Mouse (Mus musculus) forebrain, embryonic 15.5 days (tissue): Measurements from ENCODE around the gene Pon1. TPM values are rescaled to one million over a fixed set of nuclear protein-coding genes. Genes with fewer than 3 reads are reported as not detected.
"Not testable (repeated sequence)": the region's sequence is repeated elsewhere in the genome, so short reads cannot be mapped to it uniquely, and the experiment has no call there.

ENCODE experiments used
- ATAC-seq: fragments of 200-750 bp; cut with Nextera tagmentation; replicated peaks from 2 replicates; pipeline ENCODE4 v1.8.0; 2017; ENCODE audit warnings: mild to moderate bottlenecking, moderate TSS enrichment, moderate library complexity
- H3K27ac ChIP-seq: fragments of 300-500 bp; sonication (generic); replicated peaks from 2 replicates; pipeline ENCODE4 v1.5.1; 2015; ENCODE audit warnings: mild to moderate bottlenecking, inconsistent platforms
- H3K27me3 ChIP-seq: fragments of 300-500 bp; sonication (generic); 2 replicates; pipeline ENCODE4 v1.6.1; 2015; ENCODE audit warnings: inconsistent platforms
- H3K36me3 ChIP-seq: fragments of 300-500 bp; sonication (generic); 2 replicates; pipeline ENCODE4 v1.6.1; 2015; ENCODE audit warnings: mild to moderate bottlenecking, inconsistent platforms
- H3K4me1 ChIP-seq: fragments of 300-500 bp; sonication (generic); 2 replicates; pipeline ENCODE4 v1.6.1; 2015; ENCODE audit warnings: inconsistent platforms
- H3K4me2 ChIP-seq: fragments of 300-500 bp; sonication (generic); replicated peaks from 2 replicates; pipeline ENCODE4 v1.6.1; 2015; ENCODE audit warnings: mild to moderate bottlenecking, inconsistent platforms
- H3K4me3 ChIP-seq: fragments of 300-500 bp; sonication (generic); 2 replicates; pipeline ENCODE4 v1.5.1; 2015; ENCODE audit warnings: mild to moderate bottlenecking, inconsistent platforms
- H3K9ac ChIP-seq: fragments of 300-500 bp; sonication (generic); replicated peaks from 2 replicates; pipeline ENCODE4 v1.6.1; 2015; ENCODE audit warnings: mild to moderate bottlenecking, inconsistent platforms
- H3K9me3 ChIP-seq: fragments of 300-500 bp; sonication (generic); 2 replicates; pipeline ENCODE4 v1.6.1; 2016; ENCODE audit warnings: inconsistent platforms
- WGBS: fragments of 180-500 bp; shearing (Covaris S2); methylation state at CpG from one replicate; pipeline ENCODE4 v1.1.7; 2015; ENCODE audit warnings: mixed read lengths; 5-methylcytosine and 5-hydroxymethylcytosine counted together
- polyA plus RNA-seq: library from polyadenylated mRNA; unstranded; fragments of >200 nt; fragmentation: Nextera tagmentation; extraction: Ambion mirVana; gene quantifications from 2 replicates; pipeline ENCODE4 v1.2.1, GENCODE M21; 2015

Gene Pon1
- polyA plus RNA-seq: 0.55 and 1.1 TPM in 2 replicates

DNA sequence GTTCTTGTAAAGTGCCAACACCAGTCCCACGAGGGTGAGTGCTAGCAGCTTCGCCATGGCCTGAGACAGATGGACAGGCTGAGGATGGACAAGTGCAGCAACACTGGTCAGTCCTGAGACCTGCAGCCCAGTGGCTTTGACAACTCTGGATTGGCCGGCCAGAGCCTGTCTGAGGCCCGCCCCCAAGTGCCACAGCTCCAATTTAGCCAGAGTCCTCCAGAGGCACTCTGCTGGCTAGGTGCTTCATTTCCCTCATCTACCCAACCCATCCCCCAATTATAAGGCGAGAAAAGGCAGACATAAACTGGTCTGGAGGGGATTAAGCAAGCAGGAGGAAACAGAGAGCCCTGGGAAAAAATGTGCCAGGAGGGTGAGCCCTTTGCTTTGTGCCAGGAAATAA lies at the start of gene Pon1:
TSS of gene Pon1 (minus strand) at position 254 of the 400 bp plus-strand sequence.
- Histone ChIP-seq H3K9me3 (no peaks in the 10 kb centered on the region), H3K27me3 (no peaks in the 10 kb centered on the region), H3K4me1 (no peaks in the 10 kb centered on the region), H3K36me3 (no peaks in the 10 kb centered on the region), H3K4me3 (no peak within 1 kb of the TSS), H3K27ac (no peak within 1 kb of the TSS), H3K4me2 (no peak within 1 kb of the TSS), H3K9ac (no peak within 1 kb of the TSS)
- WGBS: 41% methylated on average over 5 of the region's 5 CpGs
- ATAC-seq: no peak

DNA sequence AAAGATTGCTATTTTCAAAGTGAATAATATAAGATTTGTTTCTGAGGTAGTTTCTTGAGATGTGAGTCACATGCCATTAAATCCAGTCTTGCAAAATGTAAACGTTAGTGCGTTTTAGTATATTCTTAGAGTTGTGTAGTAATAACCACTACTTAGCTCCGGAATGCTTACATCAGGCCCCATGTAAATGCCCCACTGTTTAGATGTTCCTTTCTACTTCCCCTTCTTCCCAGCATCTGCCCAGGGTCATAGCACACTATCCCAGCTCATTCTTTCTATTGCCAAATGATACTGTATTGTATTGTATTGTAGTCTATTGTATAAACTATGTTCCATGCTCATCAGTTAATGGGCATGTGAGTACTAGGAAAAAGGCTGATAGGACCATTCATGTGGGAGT lies 45.1 kb upstream of the Pon1 start:
- Histone ChIP-seq H3K4me3 (no peak overlapping the region), H3K4me2 (no peak overlapping the region), H3K9ac (no peak overlapping the region), H3K27me3 (no peaks in the 10 kb centered on the region), H3K36me3 (no peaks in the 10 kb centered on the region), H3K9me3 (no peaks in the 10 kb centered on the region), H3K4me1 (no peaks in the 10 kb centered on the region), H3K27ac (no peak overlapping the region)
- WGBS: 95% methylated on average over 3 of the region's 3 CpGs
- no peak for ATAC-seq

DNA sequence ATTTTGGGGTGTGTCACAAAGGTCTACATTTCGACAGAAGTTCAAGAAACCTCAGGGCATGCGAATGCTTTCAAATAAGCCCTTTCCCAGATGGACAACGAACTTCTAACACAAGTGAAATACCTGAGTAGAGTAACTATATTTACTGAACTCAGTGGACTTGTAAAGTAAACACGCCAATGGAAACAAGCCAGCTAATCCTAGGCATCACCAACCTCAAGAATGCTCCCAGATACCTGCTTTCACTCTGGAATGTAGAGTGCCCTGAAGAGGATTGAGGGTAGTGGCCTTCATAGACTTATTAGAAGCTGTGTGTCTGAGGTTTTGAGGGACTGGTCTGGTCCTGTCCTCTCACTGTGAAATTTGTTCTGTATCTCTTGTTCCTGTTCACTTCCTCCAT lies 43.8 kb upstream of the Pon1 start:
- ATAC-seq: no peak
- no peaks in the 10 kb centered on the region for H3K9me3 ChIP-seq
- H3K4me3 ChIP-seq: no peak overlapping the region
- no peak overlapping the region for H3K9ac ChIP-seq
- no peaks in the 10 kb centered on the region for H3K4me1 ChIP-seq
- 94% methylated on average over 4 of the region's 4 CpGs for WGBS
- no peak overlapping the region for H3K4me2 ChIP-seq
- no peaks in the 10 kb centered on the region for H3K36me3 ChIP-seq
- H3K27ac ChIP-seq: no peak overlapping the region
- H3K27me3 ChIP-seq: no peaks in the 10 kb centered on the region

DNA sequence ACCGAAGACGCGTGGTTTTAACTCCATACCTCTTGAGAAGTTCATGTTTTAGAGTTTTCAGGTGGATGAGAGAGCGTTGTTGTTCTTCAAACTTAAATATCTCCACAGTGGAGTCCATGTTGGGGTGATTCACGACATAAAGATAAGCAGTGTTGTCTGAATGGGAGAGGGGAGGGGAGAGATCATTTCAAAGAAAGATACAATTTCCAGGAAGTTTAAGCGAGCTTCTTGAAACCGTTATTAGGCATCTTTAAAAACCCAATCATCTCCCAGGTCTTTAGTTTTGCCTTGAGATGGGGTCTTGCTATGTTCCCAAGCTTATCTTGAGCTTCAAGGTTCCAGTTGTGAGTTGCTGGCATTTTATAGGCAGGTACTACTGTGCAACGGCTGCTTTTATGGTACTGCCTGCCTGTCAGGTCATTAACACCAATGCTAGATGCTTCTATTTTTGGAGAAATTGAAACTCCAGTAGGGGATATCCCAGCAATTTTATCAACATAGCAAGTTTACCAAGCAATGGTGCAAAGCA lies 43.2 kb upstream of the Pon1 start:
- H3K9me3 ChIP-seq: no peaks in the 10 kb centered on the region
- no peak overlapping the region for H3K4me3 ChIP-seq
- H3K36me3 ChIP-seq: no peaks in the 10 kb centered on the region
- H3K4me1 ChIP-seq: no peaks in the 10 kb centered on the region
- no peak for ATAC-seq
- no peak overlapping the region for H3K9ac ChIP-seq
- H3K27ac ChIP-seq: no peak overlapping the region
- no peaks in the 10 kb centered on the region for H3K27me3 ChIP-seq
- H3K4me2 ChIP-seq: no peak overlapping the region
- 72% methylated on average over 8 of the region's 8 CpGs for WGBS

DNA sequence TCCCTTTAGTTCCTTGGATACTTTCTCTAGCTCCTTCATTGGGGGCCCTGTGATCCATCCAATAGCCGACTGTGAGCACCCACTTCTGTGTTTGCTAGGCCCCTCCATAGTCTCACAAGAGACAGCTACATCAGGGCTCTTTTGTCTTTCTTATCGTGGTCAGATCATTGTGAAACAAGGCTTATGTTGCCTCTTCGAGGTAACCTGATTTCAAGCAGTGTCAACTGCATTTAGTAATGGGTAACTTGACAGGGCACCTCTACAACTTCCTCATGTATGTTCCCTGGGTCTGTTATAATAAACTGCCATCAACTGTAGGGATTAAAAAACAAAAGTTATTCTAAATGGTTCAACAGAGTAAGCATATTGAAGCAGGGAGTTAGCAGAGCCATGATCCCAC lies 40.8 kb upstream of the Pon1 start:
- Histone ChIP-seq H3K4me1 (no peaks in the 10 kb centered on the region), H3K27me3 (no peaks in the 10 kb centered on the region), H3K9me3 (no peaks in the 10 kb centered on the region), H3K27ac (no peak overlapping the region), H3K36me3 (no peaks in the 10 kb centered on the region), H3K4me2 (no peak overlapping the region), H3K9ac (no peak overlapping the region), H3K4me3 (no peak overlapping the region)
- ATAC-seq: no peak
- WGBS: 73% methylated on average over 3 of the region's 3 CpGs

DNA sequence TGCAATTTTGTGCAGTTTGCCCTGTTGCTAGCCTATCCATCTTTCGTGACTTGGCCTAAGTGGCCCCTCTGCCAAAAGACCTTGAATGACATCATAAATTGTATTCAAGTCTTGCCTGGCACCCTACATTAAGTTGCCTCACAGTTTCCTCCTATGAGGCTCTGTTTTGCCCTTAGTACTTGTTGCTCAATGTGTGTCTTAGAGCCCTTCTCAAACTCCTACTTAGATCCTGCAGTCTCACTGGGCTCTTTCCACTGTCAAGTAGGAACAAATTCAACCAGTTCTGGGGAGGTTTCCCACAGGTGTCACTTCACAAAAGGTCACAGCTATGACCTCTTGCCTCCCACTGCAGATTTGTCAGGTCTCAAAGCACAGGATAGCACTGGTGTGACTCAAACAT lies 40.1 kb upstream of the Pon1 start:
- WGBS: 90% methylated on average over 1 of the region's 1 CpGs
- H3K4me2 ChIP-seq: no peak overlapping the region
- ATAC-seq: no peak

DNA sequence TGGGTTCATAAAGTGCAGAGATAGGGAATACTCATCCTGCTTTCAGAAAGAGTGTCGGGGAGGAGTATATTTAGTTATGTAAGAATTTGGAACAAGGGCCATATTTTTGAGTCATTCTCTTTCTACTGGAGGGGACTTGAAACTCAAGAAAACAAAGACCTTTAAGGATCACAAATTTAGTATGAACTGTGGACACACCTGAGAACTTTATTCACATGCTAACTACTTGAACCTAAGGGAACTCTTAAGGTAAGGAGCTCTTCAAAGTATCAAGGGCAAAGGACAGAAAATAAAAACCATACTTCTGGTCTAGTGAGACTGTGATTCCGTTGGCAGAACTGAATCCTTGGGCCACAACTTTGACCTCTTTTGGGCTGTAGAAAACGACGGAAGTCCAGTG lies 38.3 kb upstream of the Pon1 start:
- Histone ChIP-seq H3K36me3 (no peaks in the 10 kb centered on the region), H3K9me3 (no peaks in the 10 kb centered on the region), H3K9ac (no peak overlapping the region), H3K4me3 (no peak overlapping the region), H3K4me2 (no peak overlapping the region), H3K4me1 (no peaks in the 10 kb centered on the region), H3K27ac (no peak overlapping the region), H3K27me3 (no peaks in the 10 kb centered on the region)
- WGBS: 95% methylated on average over 4 of the region's 4 CpGs
- ATAC-seq: no peak

More for the DNA sequence above, 40.1 kb upstream of the Pon1 start:
- Histone ChIP-seq H3K9ac (no peak overlapping the region), H3K9me3 (no peaks in the 10 kb centered on the region), H3K4me1 (no peaks in the 10 kb centered on the region), H3K4me3 (no peak overlapping the region), H3K36me3 (no peaks in the 10 kb centered on the region), H3K27ac (no peak overlapping the region), H3K27me3 (no peaks in the 10 kb centered on the region)

DNA sequence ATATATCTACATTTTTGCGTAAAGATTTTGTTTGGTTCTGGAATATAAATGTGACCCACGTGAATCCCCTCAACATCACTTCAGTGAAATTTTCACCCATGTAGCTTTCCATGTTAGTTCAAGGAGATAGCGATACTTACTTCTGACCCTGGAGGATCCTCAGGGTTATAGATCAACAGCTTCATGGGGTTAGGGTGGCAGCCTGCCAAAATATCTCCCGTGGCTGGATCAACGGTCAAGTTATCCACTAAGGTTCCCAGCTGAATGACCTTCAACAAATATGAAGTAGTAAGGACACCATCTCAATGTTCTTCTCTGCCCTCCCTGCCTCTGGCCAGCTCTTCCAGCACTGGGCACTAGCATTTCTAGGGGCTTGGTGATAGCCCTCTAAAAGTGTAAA lies 36.5 kb upstream of the Pon1 start:
- no peaks in the 10 kb centered on the region for H3K9me3 ChIP-seq
- H3K27ac ChIP-seq: no peak overlapping the region
- H3K4me2 ChIP-seq: no peak overlapping the region
- H3K4me3 ChIP-seq: no peak overlapping the region
- H3K36me3 ChIP-seq: no peaks in the 10 kb centered on the region
- no peaks in the 10 kb centered on the region for H3K27me3 ChIP-seq
- no peaks in the 10 kb centered on the region for H3K4me1 ChIP-seq
- 90% methylated on average over 5 of the region's 5 CpGs for WGBS
- ATAC-seq: no peak
- no peak overlapping the region for H3K9ac ChIP-seq

DNA sequence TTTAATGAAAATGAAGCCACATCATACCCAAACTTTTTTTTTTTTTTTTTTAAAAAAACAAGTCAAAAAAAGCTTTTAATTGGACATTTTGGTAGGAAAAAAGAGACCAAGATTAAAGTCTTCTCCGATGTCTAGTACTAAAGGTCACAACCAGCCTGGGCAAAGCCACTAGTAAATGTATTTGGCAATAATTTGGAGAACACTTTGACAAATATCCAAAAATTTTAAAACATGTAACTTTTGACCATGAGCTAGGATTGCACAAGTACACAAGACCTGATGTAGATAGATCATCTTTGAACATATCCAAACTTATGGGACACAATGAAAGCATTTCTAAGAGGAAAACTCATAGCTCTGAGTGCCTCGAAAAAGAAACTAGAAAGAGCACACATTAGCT lies 29.8 kb upstream of the Pon1 start:
- H3K4me1 ChIP-seq, H3K4me3 ChIP-seq, H3K36me3 ChIP-seq, H3K4me2 ChIP-seq, H3K27me3 ChIP-seq, H3K9me3 ChIP-seq, H3K9ac ChIP-seq, ATAC-seq, H3K27ac ChIP-seq: not testable (repeated sequence)
- WGBS: 78% methylated on average over 2 of the region's 2 CpGs

DNA sequence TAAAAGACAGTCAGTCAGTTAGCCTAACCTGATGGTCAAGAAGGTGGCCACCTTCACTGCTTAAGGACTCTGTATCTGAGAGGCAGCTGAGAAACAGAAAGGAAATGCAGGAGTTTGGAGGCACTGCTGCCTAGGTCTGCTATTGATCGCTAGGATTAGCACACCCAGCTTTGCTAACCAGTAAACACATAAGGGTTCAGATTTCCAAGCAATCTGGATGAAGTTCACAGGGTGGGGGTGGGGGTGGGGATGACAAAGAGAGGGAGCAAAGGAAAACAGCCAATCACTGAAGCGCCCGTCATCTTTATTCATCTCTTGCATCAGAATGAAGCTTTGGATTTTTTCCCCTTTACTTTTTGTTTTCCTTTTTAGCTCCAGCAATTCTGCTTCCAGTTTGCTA lies 28.3 kb upstream of the Pon1 start:
- 67% methylated on average over 3 of the region's 3 CpGs for WGBS
- no peak overlapping the region for H3K4me2 ChIP-seq
- no peak overlapping the region for H3K9ac ChIP-seq
- H3K27me3 ChIP-seq: no peaks in the 10 kb centered on the region
- no peak for ATAC-seq
- H3K9me3 ChIP-seq: no peaks in the 10 kb centered on the region
- no peak overlapping the region for H3K27ac ChIP-seq
- no peaks in the 10 kb centered on the region for H3K4me1 ChIP-seq
- H3K36me3 ChIP-seq: no peaks in the 10 kb centered on the region
- no peak overlapping the region for H3K4me3 ChIP-seq

DNA sequence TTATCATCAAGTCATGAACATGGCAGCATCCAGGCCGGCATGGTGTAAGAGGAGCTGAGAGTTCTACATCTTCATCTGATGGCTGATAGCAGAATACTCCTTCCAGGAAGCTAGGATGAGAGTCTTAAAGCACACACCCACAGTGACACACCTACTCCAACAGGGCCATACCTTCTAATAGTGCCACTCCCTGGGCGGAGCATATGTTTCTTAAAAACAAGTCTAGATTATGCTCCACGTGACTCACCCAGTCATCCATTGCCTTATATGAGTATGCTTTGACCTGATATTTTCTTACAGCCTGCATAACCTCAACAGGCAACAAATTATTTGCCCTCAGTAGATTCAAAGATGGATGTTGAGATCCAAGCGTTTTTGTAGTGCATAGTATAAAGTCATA lies 24.4 kb upstream of the Pon1 start:
- Histone ChIP-seq H3K4me3 (no peak overlapping the region), H3K36me3 (no peaks in the 10 kb centered on the region), H3K27ac (no peak overlapping the region), H3K27me3 (no peaks in the 10 kb centered on the region), H3K4me1 (no peaks in the 10 kb centered on the region), H3K9me3 (no peaks in the 10 kb centered on the region), H3K9ac (no peak overlapping the region), H3K4me2 (no peak overlapping the region)
- 93% methylated on average over 4 of the region's 4 CpGs for WGBS
- ATAC-seq: no peak

DNA sequence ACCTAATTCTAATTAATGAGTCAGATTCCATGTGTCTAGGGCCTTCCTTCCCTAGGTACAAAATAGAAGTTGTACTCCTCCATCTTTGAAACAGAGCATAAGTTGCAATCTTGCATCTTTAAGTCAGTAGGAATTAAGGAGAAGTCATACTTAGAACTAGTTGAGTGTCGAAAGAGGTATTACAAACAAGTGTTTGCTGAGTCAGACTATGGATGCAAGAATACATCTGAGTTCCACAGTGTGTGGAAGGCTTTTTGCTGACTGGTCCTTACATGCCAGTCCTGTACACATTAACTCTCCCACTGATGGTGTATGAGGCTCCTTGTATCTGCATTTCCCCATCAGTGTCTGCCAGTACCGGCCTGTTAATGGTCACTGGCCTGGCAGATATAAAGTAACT lies 14.1 kb upstream of the Pon1 start:
- H3K4me1 ChIP-seq: no peaks in the 10 kb centered on the region
- no peak for ATAC-seq
- H3K27ac ChIP-seq: no peak overlapping the region
- WGBS: 87% methylated on average over 2 of the region's 2 CpGs
- H3K9me3 ChIP-seq: no peaks in the 10 kb centered on the region
- no peak overlapping the region for H3K9ac ChIP-seq
- H3K4me2 ChIP-seq: no peak overlapping the region
- H3K27me3 ChIP-seq: no peaks in the 10 kb centered on the region
- H3K4me3 ChIP-seq: no peak overlapping the region
- H3K36me3 ChIP-seq: no peaks in the 10 kb centered on the region

DNA sequence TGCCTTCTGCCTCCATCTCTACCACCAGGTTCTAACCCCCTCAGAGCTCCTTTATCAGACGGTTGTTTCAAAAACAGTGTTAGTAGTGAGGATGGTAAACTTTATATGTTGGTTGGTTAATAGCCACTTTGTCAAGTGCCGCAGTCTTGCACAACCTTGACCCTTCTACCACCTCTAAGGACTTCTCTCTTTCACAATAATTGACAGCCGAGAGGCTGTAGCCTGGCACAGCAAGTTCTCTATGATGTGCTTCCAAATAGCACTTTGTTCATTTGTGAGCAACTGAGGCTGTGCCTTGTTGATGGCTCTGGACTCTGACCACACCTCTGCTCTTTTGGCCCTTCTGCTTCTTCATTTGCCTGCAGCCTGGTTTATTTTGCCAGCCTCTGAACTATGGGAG lies 6.2 kb upstream of the Pon1 start:
- Histone ChIP-seq H3K36me3 (no peaks in the 10 kb centered on the region), H3K9me3 (no peaks in the 10 kb centered on the region), H3K4me2 (no peak overlapping the region), H3K4me3 (no peak overlapping the region), H3K9ac (no peak overlapping the region), H3K27ac (no peak overlapping the region), H3K27me3 (no peaks in the 10 kb centered on the region), H3K4me1 (no peaks in the 10 kb centered on the region)
- ATAC-seq: no peak
- 82% methylated on average over 3 of the region's 3 CpGs for WGBS
